Mouse (Mus musculus): ENCODE measurements around the gene Defb33.

The Defb33 gene

DNA sequence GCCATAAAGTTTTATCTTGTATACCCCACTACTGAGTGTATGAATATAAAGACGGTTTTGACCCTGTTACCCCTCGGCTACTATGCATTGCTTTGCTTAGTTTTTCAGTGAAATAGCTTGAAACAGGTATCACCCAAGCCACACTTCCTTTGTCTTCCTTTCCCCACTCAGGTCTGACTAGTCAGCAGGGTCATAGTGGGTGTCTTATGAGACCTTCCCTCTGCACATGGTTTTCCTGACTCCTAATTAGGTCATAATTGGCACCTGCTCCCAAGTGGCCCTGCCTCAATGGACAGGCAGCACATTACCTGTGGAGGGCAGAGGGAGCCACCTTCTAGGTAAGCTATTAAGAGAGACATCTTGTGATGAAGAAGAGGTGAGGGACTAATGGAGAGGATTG lies at the start of gene Defb33:
TSS of gene Defb33 (plus strand) at position 301 of the 400 bp plus-strand sequence.
- DNase-seq (ENCODE audit: extremely low spot score, low read depth, low spot score): no peak

DNA sequence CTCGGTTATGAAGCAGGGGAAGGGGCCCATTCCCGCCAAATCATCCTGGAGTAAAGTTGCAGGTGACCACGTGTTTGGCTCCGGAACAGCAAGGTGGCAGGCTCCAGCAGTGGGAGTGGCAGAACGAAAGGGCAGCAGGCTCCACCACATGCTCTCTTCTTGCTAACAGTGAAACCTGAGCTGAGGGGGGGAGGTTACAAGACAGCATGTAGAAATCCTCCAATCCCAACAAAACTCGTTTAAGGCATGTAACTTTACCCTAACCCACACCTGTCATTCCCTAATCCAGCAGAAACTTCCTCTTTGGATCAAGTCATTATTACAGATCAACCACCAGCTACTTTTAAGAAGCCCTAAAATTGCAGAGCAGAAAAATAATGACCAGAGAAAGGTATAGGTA lies 17.9 kb upstream of the Defb33 start:
- peak; percentile 6 for DNase-seq (ENCODE audit: extremely low spot score, low read depth, low spot score)

DNA sequence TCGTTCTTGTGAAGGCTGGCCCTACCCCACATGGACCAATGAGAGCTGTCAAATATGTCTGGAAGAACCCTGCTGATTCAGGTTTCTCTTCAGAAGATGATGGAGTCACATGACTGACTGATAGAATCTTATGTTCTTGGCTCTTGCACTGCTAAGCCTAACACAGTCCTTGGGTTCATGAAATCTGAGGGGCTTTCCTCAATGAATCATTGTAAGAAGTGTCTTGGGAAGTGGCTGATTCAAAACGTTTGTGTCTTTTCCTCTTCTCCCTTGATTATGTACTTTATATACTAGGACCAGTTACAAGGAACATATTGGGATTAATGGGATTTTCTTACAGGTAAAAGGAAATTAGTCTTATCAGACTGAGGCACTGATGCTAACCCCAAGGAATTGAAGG lies 10.1 kb downstream of the Defb33 start, which contains the start of gene Gm15056:
TSS of gene Gm15056 (minus strand) at position 101 of the 400 bp plus-strand sequence.
- no peak for DNase-seq (ENCODE audit: extremely low spot score, low read depth, low spot score)

DNA sequence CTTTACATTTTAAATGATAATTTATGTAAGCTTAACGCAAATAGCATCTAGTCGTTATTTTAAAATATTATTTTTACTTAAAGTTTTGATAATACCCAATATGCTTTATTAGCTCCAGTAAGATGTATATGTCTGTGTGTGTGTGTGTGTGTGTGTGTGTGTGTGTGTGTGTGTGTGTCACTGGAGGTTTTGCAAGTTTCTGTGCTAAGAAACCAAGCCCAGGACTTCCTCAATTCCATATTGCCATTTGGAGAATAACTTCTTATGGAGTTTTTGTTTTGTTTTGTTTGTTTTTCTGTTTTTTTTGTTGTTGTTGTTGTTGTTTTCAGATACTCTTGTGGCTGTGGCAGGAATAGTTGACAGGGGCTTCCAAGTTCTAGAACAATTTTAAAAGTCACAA lies 14.7 kb downstream of the Defb33 start:
- no peak for DNase-seq (ENCODE audit: extremely low spot score, low read depth, low spot score)

GRCm38 (mm10) chr8:20908256-20908655 lies 15.8 kb downstream of the Defb33 start:
- DNase-seq (ENCODE audit: extremely low spot score, low read depth, low spot score): no peak

DNA sequence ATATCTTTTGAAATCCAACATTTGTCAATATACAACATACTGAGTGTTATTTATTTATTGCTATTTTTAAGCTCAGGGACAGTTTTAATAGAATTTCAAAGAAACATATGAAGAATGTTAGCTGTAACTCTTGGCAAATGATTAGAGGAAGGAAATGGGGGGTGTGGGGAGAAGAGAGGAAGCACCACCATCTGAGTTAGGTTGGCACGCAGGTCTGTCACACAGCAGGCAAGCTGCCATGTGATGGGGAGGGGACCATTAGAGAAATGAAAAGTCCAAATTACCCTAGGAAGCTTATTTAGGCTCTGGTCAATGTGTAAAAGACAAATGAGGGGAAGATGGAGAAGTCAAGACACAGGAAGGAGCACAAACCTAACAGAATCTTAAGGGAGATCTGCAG lies 19.8 kb downstream of the Defb33 start:
- DNase-seq (ENCODE audit: extremely low spot score, low read depth, low spot score): no peak

- DNase-seq (ENCODE audit: extremely low spot score, low read depth, low spot score): no peak
Observed at GRCm38 (mm10) chr8:20921971-20922370, 29.5 kb downstream of the Defb33 start, which contains the start of gene Gm6040. Gene Gm6040 (minus strand): TSS chr8:20922071.

DNA sequence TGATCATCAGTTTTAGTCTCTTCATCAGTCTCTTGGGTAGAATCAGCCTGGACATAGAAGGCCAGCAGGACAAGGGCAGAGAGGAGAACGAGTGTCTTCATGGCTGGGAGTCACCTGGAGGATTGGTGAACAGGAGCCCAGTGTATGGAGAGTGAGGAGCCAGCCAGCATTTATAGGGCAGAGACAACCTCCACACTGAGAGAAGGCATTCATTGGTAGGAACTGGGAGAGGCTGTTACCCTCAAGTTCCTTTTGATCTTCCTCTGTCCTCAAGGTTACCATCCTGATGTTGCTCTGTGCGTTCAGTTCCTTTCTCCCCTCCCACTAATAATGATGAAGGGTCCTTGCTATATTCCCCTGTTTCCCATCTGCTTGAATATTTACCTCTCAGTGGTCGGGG lies 52.1 kb downstream of the Defb33 start, which contains the start of gene AY761185:
TSS of gene AY761185 (minus strand) at position 101 of the 400 bp plus-strand sequence.
- DNase-seq (ENCODE audit: extremely low spot score, low read depth, low spot score): no peak

Data from hindlimb bud, embryonic 11.5 days (tissue).